22 mouse cellular contexts compared by ENCODE assay signal in genomic region chr10:4972026-4972425, GRCm38 (mm10).
DNase-seq lines count a peak whose midpoint lies in the region; ATAC-seq and TF ChIP-seq lines count a peak whose summit lies in the region.
"Had no signal": no experiment of that assay in that cellular context is flagged by ENCODE, and none has a peak within 500 bp of the region (broad histone marks: within the 10 kb centered on the region; RNA-seq: fewer than 3 reads in every experiment).

No protein-coding gene starts in this region.

- peak; percentile 14 to 28 for DNase-seq in cerebellum, postnatal 14 days
- DNase-seq in cerebellum, adult 18-20 months: no peak
- peak; percentile 18 for DNase-seq in hindbrain, postnatal 0 days (ENCODE audit: low spot score)
- peak; percentile 17 for DNase-seq in left cerebral cortex, postnatal 4 days
- no peak for DNase-seq in left cerebral cortex, adult 9 months (ENCODE audit: low spot score in 2 of 2)
- DNase-seq in midbrain, postnatal 0 days (ENCODE audit: low spot score): peak; percentile 13
- DNase-seq in midbrain, embryonic 11.5 days (ENCODE audit: low spot score, missing footprints): no peak
- DNase-seq: adrenal gland, postnatal 10 days; adrenal gland, postnatal 25 days; cerebellum, adult 11 months; cerebellum, adult 2 months; cerebellum, adult 9-10 months; cerebellum, postnatal 25 days; embryo, embryonic 11 days had no signal

- WGBS in hindbrain, postnatal 0 days: 55% methylated on average over 2 of the region's 2 CpGs
- WGBS in hindbrain, embryonic 13.5 days: 70% methylated on average over 2 of the region's 2 CpGs
- 69% methylated on average over 2 of the region's 2 CpGs for WGBS in midbrain, postnatal 0 days
- 85% methylated on average over 2 of the region's 2 CpGs for WGBS in midbrain, embryonic 11.5 days

- no peak overlapping the region for H3K4me2 ChIP-seq in hindbrain, postnatal 0 days (ENCODE audit: low read depth, low read length)
- H3K4me2 ChIP-seq in hindbrain, embryonic 13.5 days: no peak overlapping the region
- no peak overlapping the region for H3K4me2 ChIP-seq in midbrain, postnatal 0 days (ENCODE audit: low read depth, low read length, poor library complexity, severe bottlenecking)
- H3K4me2 ChIP-seq in midbrain, embryonic 11.5 days: no peak overlapping the region
- H3K4me2 ChIP-seq: embryonic facial prominence, embryonic 12.5 days; embryonic facial prominence, embryonic 15.5 days; forebrain, embryonic 12.5 days had no signal

- H3K9me3 ChIP-seq in hindbrain, postnatal 0 days (ENCODE audit: low read length): no peaks in the 10 kb centered on the region
- no peaks in the 10 kb centered on the region for H3K9me3 ChIP-seq in hindbrain, embryonic 13.5 days
- no peaks in the 10 kb centered on the region for H3K9me3 ChIP-seq in midbrain, postnatal 0 days (ENCODE audit: low read length)
- H3K9me3 ChIP-seq in midbrain, embryonic 11.5 days (ENCODE audit: control insufficient read depth, low read length): no peaks in the 10 kb centered on the region
- H3K9me3 ChIP-seq: embryonic facial prominence, embryonic 12.5 days; embryonic facial prominence, embryonic 15.5 days; forebrain, embryonic 10.5 days; forebrain, embryonic 12.5 days had no signal

- no peak overlapping the region for H3K4me3 ChIP-seq in hindbrain, postnatal 0 days (ENCODE audit: low read length)
- H3K4me3 ChIP-seq in hindbrain, embryonic 13.5 days: no peak overlapping the region
- H3K4me3 ChIP-seq in midbrain, postnatal 0 days (ENCODE audit: low read depth, low read length): no peak overlapping the region
- no peak overlapping the region for H3K4me3 ChIP-seq in midbrain, embryonic 11.5 days (ENCODE audit: low read depth, low read length)
- H3K4me3 ChIP-seq: embryonic facial prominence, embryonic 12.5 days; embryonic facial prominence, embryonic 15.5 days; erythroblast, embryonic 14.5 days; forebrain, embryonic 10.5 days; forebrain, embryonic 12.5 days had no signal

- H3K27me3 ChIP-seq in hindbrain, postnatal 0 days (ENCODE audit: insufficient read depth, low read length): no peaks in the 10 kb centered on the region
- no peaks in the 10 kb centered on the region for H3K27me3 ChIP-seq in hindbrain, embryonic 13.5 days
- H3K27me3 ChIP-seq in midbrain, postnatal 0 days (ENCODE audit: insufficient read depth, low read length): no peaks in the 10 kb centered on the region
- H3K27me3 ChIP-seq in midbrain, embryonic 11.5 days (ENCODE audit: control insufficient read depth, insufficient read depth, low read length): no peaks in the 10 kb centered on the region
- H3K27me3 ChIP-seq: embryonic facial prominence, embryonic 12.5 days; embryonic facial prominence, embryonic 15.5 days; forebrain, embryonic 12.5 days had no signal

- no peak overlapping the region for H3K27ac ChIP-seq in hindbrain, postnatal 0 days
- no peak overlapping the region for H3K27ac ChIP-seq in hindbrain, embryonic 13.5 days
- H3K27ac ChIP-seq in midbrain, postnatal 0 days (ENCODE audit: low read depth, low read length): no peak overlapping the region
- H3K27ac ChIP-seq in midbrain, embryonic 11.5 days (ENCODE audit: low read depth, low read length): no peak overlapping the region
- H3K27ac ChIP-seq: embryonic facial prominence, embryonic 12.5 days; embryonic facial prominence, embryonic 15.5 days; forebrain, embryonic 10.5 days; forebrain, embryonic 12.5 days had no signal

- no peaks in the 10 kb centered on the region for H3K36me3 ChIP-seq in hindbrain, postnatal 0 days (ENCODE audit: insufficient read depth, low read length)
- H3K36me3 ChIP-seq in hindbrain, embryonic 13.5 days: no peaks in the 10 kb centered on the region
- no peaks in the 10 kb centered on the region for H3K36me3 ChIP-seq in midbrain, postnatal 0 days (ENCODE audit: insufficient read depth, low read length)
- no peaks in the 10 kb centered on the region for H3K36me3 ChIP-seq in midbrain, embryonic 11.5 days (ENCODE audit: control insufficient read depth, insufficient read depth, low read length)
- H3K36me3 ChIP-seq: embryonic facial prominence, embryonic 12.5 days; embryonic facial prominence, embryonic 15.5 days; forebrain, embryonic 10.5 days; forebrain, embryonic 12.5 days had no signal

- no peak for ATAC-seq in hindbrain, postnatal 0 days
- no peak for ATAC-seq in hindbrain, embryonic 13.5 days (ENCODE audit: low FRiP score)
- ATAC-seq in midbrain, postnatal 0 days (ENCODE audit: low FRiP score): no peak
- no peak for ATAC-seq in midbrain, embryonic 11.5 days (ENCODE audit: low FRiP score)
- ATAC-seq: forebrain, embryonic 14.5 days; forebrain, embryonic 16.5 days had no signal

- H3K9ac ChIP-seq in hindbrain, postnatal 0 days (replicated peaks; ENCODE audit: low read length): no peak overlapping the region
- H3K9ac ChIP-seq in hindbrain, embryonic 13.5 days: no peak overlapping the region
- H3K9ac ChIP-seq in midbrain, postnatal 0 days (replicated peaks; ENCODE audit: low read length, poor library complexity, severe bottlenecking): no peak overlapping the region
- no peak overlapping the region for H3K9ac ChIP-seq in midbrain, embryonic 11.5 days (ENCODE audit: low read length)
- H3K9ac ChIP-seq: embryonic facial prominence, embryonic 12.5 days; embryonic facial prominence, embryonic 15.5 days; forebrain, embryonic 12.5 days had no signal

- intact Hi-C loops in left cerebral cortex, postnatal 4 days (cut with DNase I): no loop called here

- no peaks in the 10 kb centered on the region for H3K4me1 ChIP-seq in hindbrain, postnatal 0 days (ENCODE audit: insufficient read depth, low read length)
- no peaks in the 10 kb centered on the region for H3K4me1 ChIP-seq in hindbrain, embryonic 13.5 days (replicated peaks)
- H3K4me1 ChIP-seq in midbrain, postnatal 0 days (ENCODE audit: insufficient read depth, low read length): no peaks in the 10 kb centered on the region
- H3K4me1 ChIP-seq in midbrain, embryonic 11.5 days (ENCODE audit: control insufficient read depth, insufficient read depth, low read length): no peaks in the 10 kb centered on the region
- H3K4me1 ChIP-seq: embryonic facial prominence, embryonic 12.5 days; embryonic facial prominence, embryonic 15.5 days; forebrain, embryonic 10.5 days; forebrain, embryonic 12.5 days had no signal

- no peak for TF ChIP-seq CTCF in hindbrain, postnatal 0 days (IDR thresholded peaks at IDR 0.05; ENCODE audit: low read depth)
- TF ChIP-seq CTCF in midbrain, postnatal 0 days (IDR thresholded peaks at IDR 0.05): no peak

Comparison
In these comparisons a context has a peak if more than half of its experiments do, and no peak if none do; other contexts are left out.
1. DNase-seq: peak in cerebellum, postnatal 14 days (2 of 2), hindbrain, postnatal 0 days (single experiment), left cerebral cortex, postnatal 4 days (single experiment) and midbrain, postnatal 0 days (single experiment); none in cerebellum, adult 18-20 months (0 of 2), left cerebral cortex, adult 9 months (0 of 2) and midbrain, embryonic 11.5 days (single experiment).